ENCODE assay signal across 21 mouse cellular contexts in the genomic region with DNA sequence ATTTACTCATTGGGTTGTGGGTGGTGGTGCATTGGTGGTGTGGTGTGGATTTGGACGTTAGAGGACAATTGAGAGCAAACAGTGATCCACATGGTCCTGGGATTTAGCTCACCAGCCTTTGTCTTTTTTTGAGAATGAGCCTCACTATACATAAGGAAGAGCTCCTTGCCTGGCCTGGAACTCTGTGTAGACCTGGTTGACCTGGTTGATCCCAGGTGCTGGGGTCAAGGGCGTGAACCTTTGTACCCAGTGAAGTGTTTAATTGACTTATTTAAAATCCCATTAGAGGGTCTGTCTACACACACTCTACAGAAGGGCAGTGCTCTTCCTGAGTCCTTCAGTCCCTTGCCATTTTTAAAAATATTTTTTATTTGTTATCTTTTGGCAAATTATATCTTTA. TPM values are rescaled to one million over a fixed set of nuclear protein-coding genes. Genes with fewer than 3 reads are reported as not detected.
DNase-seq lines count a peak whose midpoint lies in the region; ATAC-seq and TF ChIP-seq lines count a peak whose summit lies in the region.
"Had no signal": no experiment of that assay in that cellular context is flagged by ENCODE, and none has a peak within 500 bp of the region (broad histone marks: within the 10 kb centered on the region; RNA-seq: fewer than 3 reads in every experiment).

No protein-coding gene starts in this region.

- no peak for TF ChIP-seq POLR2A in ES-Bruce4 (IDR thresholded peaks at IDR 0.05; ENCODE audit: insufficient read depth, low read length)

- H3K36me3 ChIP-seq in E14TG2a.4 (ENCODE audit: insufficient read depth, low read length) (peaks cover 77% of the 10 kb centered on the region), ES-Bruce4 (ENCODE audit: control insufficient read depth, insufficient read depth, low read length, poor library complexity, severe bottlenecking) (peaks cover 9% of the 10 kb centered on the region), ES-E14 (ENCODE audit: control insufficient read depth, insufficient read depth, low read length, poor library complexity, severe bottlenecking) (peaks cover 17% of the 10 kb centered on the region)
- H3K36me3 ChIP-seq: forebrain, embryonic 15.5 days had no signal

- H3K27me3 ChIP-seq in E14TG2a.4 (ENCODE audit: insufficient read depth, low read length) (no peaks in the 10 kb centered on the region), ES-Bruce4 (ENCODE audit: control insufficient read depth, insufficient read depth, low read length, poor library complexity, severe bottlenecking) (no peaks in the 10 kb centered on the region)
- H3K27me3 ChIP-seq: embryonic facial prominence, embryonic 13.5 days; embryonic facial prominence, embryonic 15.5 days; forebrain, embryonic 13.5 days; forebrain, embryonic 15.5 days had no signal

- H3K4me1 ChIP-seq in E14TG2a.4 (replicated peaks; ENCODE audit: low read depth, low read length): peaks cover 88% of the 10 kb centered on the region
- H3K4me1 ChIP-seq in ES-Bruce4 (ENCODE audit: control insufficient read depth, insufficient read depth, low read length): peaks cover 4% of the 10 kb centered on the region
- H3K4me1 ChIP-seq in ES-E14 (ENCODE audit: control insufficient read depth in 2 of 2, insufficient read depth in 2 of 2, low read length in 2 of 2, poor library complexity in 1 of 2): peaks cover 16 to 18% of the 10 kb centered on the region in 2 experiments
- H3K4me1 ChIP-seq: embryonic facial prominence, embryonic 13.5 days had no signal

- H3K27ac ChIP-seq in ES-Bruce4 (ENCODE audit: insufficient read depth, low read length): peak overlapping the region; percentile 96
- H3K27ac ChIP-seq in ES-E14 (ENCODE audit: insufficient read depth, low read depth, low read length, poor library complexity, severe bottlenecking): peak overlapping the region; percentile 98; the same call in 1 of the 2 replicates
- H3K27ac ChIP-seq: embryonic facial prominence, embryonic 13.5 days; forebrain, embryonic 13.5 days; forebrain, embryonic 15.5 days had no signal

- H3K9ac ChIP-seq in ES-Bruce4 (ENCODE audit: low read depth, poor library complexity, severe bottlenecking): no peak overlapping the region
- H3K9ac ChIP-seq in ES-E14 (ENCODE audit: insufficient read depth, low read depth, low read length, poor library complexity, severe bottlenecking): no peak overlapping the region
- H3K9ac ChIP-seq: embryonic facial prominence, embryonic 13.5 days; embryonic facial prominence, embryonic 15.5 days; forebrain, embryonic 13.5 days; forebrain, embryonic 15.5 days; forebrain, postnatal 0 days had no signal

- H3K9me3 ChIP-seq in E14TG2a.4 (ENCODE audit: low read length): no peaks in the 10 kb centered on the region
- no peaks in the 10 kb centered on the region for H3K9me3 ChIP-seq in ES-Bruce4 (replicated peaks; ENCODE audit: control insufficient read depth, insufficient read depth, low read length, poor library complexity, severe bottlenecking)
- no peaks in the 10 kb centered on the region for H3K9me3 ChIP-seq in ES-E14 (ENCODE audit: control insufficient read depth, insufficient read depth, low read depth, low read length)
- H3K9me3 ChIP-seq: embryonic facial prominence, embryonic 13.5 days; embryonic facial prominence, embryonic 15.5 days; forebrain, embryonic 13.5 days; forebrain, embryonic 15.5 days had no signal

- peak; percentile 97 for TF ChIP-seq EP300 in ES-Bruce4 (IDR thresholded peaks at IDR 0.05; ENCODE audit: insufficient read depth, low read depth, low read length)

- H3K4me3 ChIP-seq in E14TG2a.4 (replicated peaks; ENCODE audit: low read length) (peak overlapping the region; percentile 51), ES-Bruce4 (ENCODE audit: low read depth, low read length) (no peak overlapping the region), ES-E14 (ENCODE audit: insufficient read depth in 1 of 2, low read depth in 1 of 2, low read length in 2 of 2, poor library complexity in 1 of 2, severe bottlenecking in 1 of 2) (no peak overlapping the region)
- H3K4me3 ChIP-seq: embryonic facial prominence, embryonic 13.5 days; embryonic facial prominence, embryonic 15.5 days; forebrain, embryonic 13.5 days; forebrain, embryonic 15.5 days had no signal

- in situ Hi-C loops in ES-E14 (cut with MboI; ENCODE audit: low sequenced_read_pairs in 2 of 2, unreplicated experiment in 2 of 2): no loop called here

- TF ChIP-seq CTCF in E14TG2a.4 (conservative IDR thresholded peaks at IDR 0.05; ENCODE audit: low read length) (no peak), ES-Bruce4 (IDR thresholded peaks at IDR 0.05; ENCODE audit: low read depth, low read length) (no peak)

- DNase-seq in ES-E14 (ENCODE audit: low read depth, low spot score) (peak; percentile 45), ZHBTc4 (ENCODE audit: low read depth, low spot score) (peak; percentile 67)
- DNase-seq in kidney, postnatal 25 days: no peak
- no peak for DNase-seq in urinary bladder, adult 2 months (ENCODE audit: low spot score)
- DNase-seq: adrenal gland, adult 2 months; adrenal gland, postnatal 10 days; adrenal gland, postnatal 25 days; cerebellum, adult 11 months; cerebellum, adult 18-20 months; cerebellum, adult 8-10 months; cerebellum, adult 9-11 months; cerebellum, postnatal 36 days; embryo, embryonic 11 days; forebrain, postnatal 0 days had no signal

- ATAC-seq in erythroblast, adult 5-6 weeks (replicated peaks; ENCODE audit: low FRiP score, poor library complexity, severe bottlenecking): no peak
- ATAC-seq: forebrain, embryonic 13.5 days; forebrain, embryonic 15.5 days; forebrain, postnatal 0 days had no signal

TF ChIP-seq in ES-E14, 5 proteins besides CTCF, POLR2A, EP300 and RAD21:
- TF ChIP-seq ZC3H11A (IDR thresholded peaks at IDR 0.05; ENCODE audit: borderline replicate concordance, low read depth, low read length) (no peak), MAFK (IDR thresholded peaks at IDR 0.05; ENCODE audit: insufficient read depth, low read depth, low read length) (no peak), CHD2 (IDR thresholded peaks at IDR 0.05; ENCODE audit: low read depth, low read length) (no peak), ZNF384 (IDR thresholded peaks at IDR 0.05; ENCODE audit: low read depth, low read length) (no peak), HCFC1 (IDR thresholded peaks at IDR 0.05; ENCODE audit: borderline replicate concordance, insufficient read depth, low read length) (no peak)

RNA-seq across cellular contexts. Expression of a gene that starts 26.1 kb away (rescaled TPM):
- 186 and 192 TPM in 2 replicates for polyA plus RNA-seq in ES-Bruce4 (2011; ENCODE audit: insufficient read depth, insufficient read length, low read depth, missing spikeins)
- 86.4 and 102 TPM in 2 replicates for total RNA-seq in ES-E14 (2012; rRNA removed)
- 26.7 and 42.8 TPM in 2 replicates for total RNA-seq in erythroblast, adult 5-6 weeks (2015; ENCODE audit: low replicate concordance)
- total RNA-seq in erythroblast, adult 5-6 weeks (2017; ENCODE audit: low replicate concordance): 49.1 and 54.4 TPM in 2 replicates
- polyA plus RNA-seq in urinary bladder, adult 2 months (2012; rRNA removed): 76.6 and 87.1 TPM in 2 replicates

RNA-seq across cellular contexts. Expression of a gene that starts 42.9 kb away (rescaled TPM):
- 22.4 and 22.9 TPM in 2 replicates for polyA plus RNA-seq in ES-Bruce4 (2011; ENCODE audit: insufficient read depth, insufficient read length, low read depth, missing spikeins)
- total RNA-seq in ES-E14 (2012; rRNA removed): 29.9 and 39.2 TPM in 2 replicates
- 141 and 144 TPM in 2 replicates for total RNA-seq in erythroblast, adult 5-6 weeks (2015; ENCODE audit: low replicate concordance)
- total RNA-seq in erythroblast, adult 5-6 weeks (2017; ENCODE audit: low replicate concordance): 178 and 191 TPM in 2 replicates
- 5.2 and 5.4 TPM in 2 replicates for polyA plus RNA-seq in urinary bladder, adult 2 months (2012; rRNA removed)

Comparison
In these comparisons a context has a peak if more than half of its experiments do, and no peak if none do; other contexts are left out.
1. DNase-seq: peak in ES-E14 (single experiment) and ZHBTc4 (single experiment); none in kidney, postnatal 25 days (0 of 2) and urinary bladder, adult 2 months (single experiment).